In genomic region chr7:28376011-28376771, GRCm38 (mm10) we compare ENCODE assay signal across 8 mouse cellular contexts. TPM values are rescaled to one million over a fixed set of nuclear protein-coding genes. Genes with fewer than 3 reads are reported as not detected.
DNase-seq lines count a peak whose midpoint lies in the region; ATAC-seq and TF ChIP-seq lines count a peak whose summit lies in the region.

No protein-coding gene starts in this region.

- no peak for TF ChIP-seq CTCF in layer of hippocampus, adult 2 months (conservative IDR thresholded peaks at IDR 0.05)

- peak overlapping the region; percentile 47 for H3K4me2 ChIP-seq in forebrain, embryonic 11.5 days (ENCODE audit: low read depth, low read length, severe bottlenecking)
- peak overlapping the region; percentile 94 for H3K4me2 ChIP-seq in limb, embryonic 14.5 days (replicated peaks; ENCODE audit: low read depth, low read length, severe bottlenecking)
- H3K4me2 ChIP-seq in midbrain, embryonic 16.5 days (ENCODE audit: low read length): peak overlapping the region; percentile 81

- peak overlapping the region; percentile 59 for H3K4me3 ChIP-seq in layer of hippocampus, adult 2 months
- peak overlapping the region; percentile 16 for H3K4me3 ChIP-seq in forebrain, embryonic 11.5 days (ENCODE audit: low read depth, low read length)
- peak overlapping the region; percentile 40 for H3K4me3 ChIP-seq in limb, embryonic 14.5 days (replicated peaks; ENCODE audit: low read length)
- H3K4me3 ChIP-seq in midbrain, embryonic 16.5 days (ENCODE audit: low read depth, low read length): peak overlapping the region; percentile 48

- no peak for ATAC-seq in forebrain, embryonic 11.5 days (replicated peaks; ENCODE audit: low FRiP score)
- no peak for ATAC-seq in limb, embryonic 14.5 days (ENCODE audit: low FRiP score, low read depth)
- no peak for ATAC-seq in midbrain, embryonic 16.5 days

- DNase-seq in layer of hippocampus, adult 2 months (ENCODE audit: low spot score in 2 of 2): no peak
- no peak for DNase-seq in layer of hippocampus, adult 18-20 months (ENCODE audit: low spot score in 2 of 2)
- DNase-seq in forebrain, embryonic 11.5 days (ENCODE audit: low spot score): peak; percentile 74
- peak; percentile 81 for DNase-seq in heart, postnatal 4 days
- no peak for DNase-seq in limb, embryonic 14.5 days (ENCODE audit: low spot score)
- peak; percentile 59 to 72 for DNase-seq in thymus, adult 18-20 months
- no peak for DNase-seq in layer of hippocampus, postnatal 36 days

- 5% methylated on average over 30 of the region's 30 CpGs for whole genome bisulfite sequencing in forebrain, embryonic 11.5 days
- 4% methylated on average over 29 of the region's 30 CpGs for WGBS in limb, embryonic 14.5 days
- 5% methylated on average over 30 of the region's 30 CpGs for WGBS in midbrain, embryonic 16.5 days

- H3K4me1 ChIP-seq in forebrain, embryonic 11.5 days (replicated peaks; ENCODE audit: control insufficient read depth, insufficient read depth, low read length): peaks cover 28% of the 10 kb centered on the region
- H3K4me1 ChIP-seq in limb, embryonic 14.5 days (ENCODE audit: control insufficient read depth, insufficient read depth, low read length): peaks cover 49% of the 10 kb centered on the region
- peaks cover 21% of the 10 kb centered on the region for H3K4me1 ChIP-seq in midbrain, embryonic 16.5 days (ENCODE audit: control insufficient read depth, insufficient read depth, low read length)

- 0 out of 2 replicates have a peak, but pooled peaks cover 2% of the 10 kb centered on the region for H3K27me3 ChIP-seq in forebrain, embryonic 11.5 days (ENCODE audit: control insufficient read depth, insufficient read depth, low read length)
- no peaks in the 10 kb centered on the region for H3K27me3 ChIP-seq in limb, embryonic 14.5 days (ENCODE audit: control insufficient read depth, insufficient read depth, low read length)
- peaks cover 4% of the 10 kb centered on the region; the same call in 1 of the 2 replicates for H3K27me3 ChIP-seq in midbrain, embryonic 16.5 days (ENCODE audit: control insufficient read depth, insufficient read depth, low read depth, low read length)

- no peak for TF ChIP-seq POLR2A in limb, embryonic 14.5 days (IDR thresholded peaks at IDR 0.05; ENCODE audit: borderline replicate concordance, extremely low read depth, insufficient read depth, insufficient read length)

- no peaks in the 10 kb centered on the region for H3K36me3 ChIP-seq in forebrain, embryonic 11.5 days (ENCODE audit: control insufficient read depth, insufficient read depth, low read length)
- H3K36me3 ChIP-seq in limb, embryonic 14.5 days (ENCODE audit: control insufficient read depth, insufficient read depth, low read length): peaks cover 11% of the 10 kb centered on the region
- H3K36me3 ChIP-seq in midbrain, embryonic 16.5 days (ENCODE audit: control insufficient read depth, insufficient read depth, low read length): no peaks in the 10 kb centered on the region

- peak overlapping the region; percentile 89 for H3K27ac ChIP-seq in layer of hippocampus, adult 2 months
- peak overlapping the region; percentile 68 for H3K27ac ChIP-seq in forebrain, embryonic 11.5 days (ENCODE audit: low read depth, low read length)
- H3K27ac ChIP-seq in limb, embryonic 14.5 days (replicated peaks; ENCODE audit: low read depth, low read length): peak overlapping the region; percentile 95
- peak overlapping the region; percentile 81 for H3K27ac ChIP-seq in midbrain, embryonic 16.5 days (ENCODE audit: low read length)

- peak overlapping the region; percentile 64 for H3K9ac ChIP-seq in forebrain, embryonic 11.5 days (ENCODE audit: low read length)
- H3K9ac ChIP-seq in limb, embryonic 14.5 days (ENCODE audit: low read depth, low read length, severe bottlenecking): peak overlapping the region; percentile 60
- peak overlapping the region; percentile 68 for H3K9ac ChIP-seq in midbrain, embryonic 16.5 days (ENCODE audit: low read depth, low read length)

- H3K9me3 ChIP-seq in forebrain, embryonic 11.5 days (ENCODE audit: control insufficient read depth, low read length): no peaks in the 10 kb centered on the region
- H3K9me3 ChIP-seq in limb, embryonic 14.5 days (ENCODE audit: control insufficient read depth, low read length): no peaks in the 10 kb centered on the region
- no peaks in the 10 kb centered on the region for H3K9me3 ChIP-seq in midbrain, embryonic 16.5 days (replicated peaks; ENCODE audit: control insufficient read depth, low read length, poor library complexity, severe bottlenecking)

RNA-seq across cellular contexts. Expression of gene Plekhg2, which starts 3.8 kb away (rescaled TPM):
- 1 to 10 TPM; 5.9 to 6.8 TPM for total RNA-seq in layer of hippocampus, adult 2 months (2021)
- total RNA-seq in layer of hippocampus, adult 18-20 months (2021): 1 to 10 TPM; 4.8 to 5.1 TPM
- 81.2 and 81.3 TPM in 2 replicates for polyA plus RNA-seq in forebrain, embryonic 11.5 days (2014; fragmentation: Nextera tagmentation; extraction: Ambion mirVana)
- total RNA-seq in heart, postnatal 4 days (2021): 10 to 100 TPM; 42.1 to 42.9 TPM
- polyA plus RNA-seq in limb, embryonic 14.5 days (2012; rRNA removed): 67.3 and 87.8 TPM in 2 replicates
- polyA plus RNA-seq in limb, embryonic 14.5 days (2014; fragmentation: Nextera tagmentation; extraction: Ambion mirVana): 59.0 and 69.1 TPM in 2 replicates
- polyA plus RNA-seq in midbrain, embryonic 16.5 days (2015; fragmentation: Nextera tagmentation; extraction: Ambion mirVana): 22.9 and 23.1 TPM in 2 replicates
- total RNA-seq in layer of hippocampus, postnatal 36 days (2021): 1 to 10 TPM; 5.5 to 7.4 TPM

RNA-seq across cellular contexts. Expression of gene Zfp36, which starts 3.9 kb away (rescaled TPM):
- total RNA-seq in layer of hippocampus, adult 2 months (2021): 1 to 10 TPM; 2.0 to 3.2 TPM
- total RNA-seq in layer of hippocampus, adult 18-20 months (2021): 1 to 10 TPM; 3.5 to 3.7 TPM
- polyA plus RNA-seq in forebrain, embryonic 11.5 days (2014; fragmentation: Nextera tagmentation; extraction: Ambion mirVana): 4.5 and 5.2 TPM in 2 replicates
- total RNA-seq in heart, postnatal 4 days (2021): 10 to 100 TPM; 12.7 to 12.9 TPM
- polyA plus RNA-seq in limb, embryonic 14.5 days (2012; rRNA removed): 12.3 and 19.0 TPM in 2 replicates
- 16.0 TPM in 2 replicates for polyA plus RNA-seq in limb, embryonic 14.5 days (2014; fragmentation: Nextera tagmentation; extraction: Ambion mirVana)
- polyA plus RNA-seq in midbrain, embryonic 16.5 days (2015; fragmentation: Nextera tagmentation; extraction: Ambion mirVana): 2.9 and 3.3 TPM in 2 replicates
- total RNA-seq in layer of hippocampus, postnatal 36 days (2021): 1 to 10 TPM; 3.1 to 3.9 TPM

RNA-seq across cellular contexts. Expression of gene Med29, which starts 16.3 kb away (rescaled TPM):
- 10 to 100 TPM; 17.7 to 18.7 TPM for total RNA-seq in layer of hippocampus, adult 2 months (2021)
- total RNA-seq in layer of hippocampus, adult 18-20 months (2021): 10 to 100 TPM; 21.4 to 22.1 TPM
- polyA plus RNA-seq in forebrain, embryonic 11.5 days (2014; fragmentation: Nextera tagmentation; extraction: Ambion mirVana): 40.1 and 46.1 TPM in 2 replicates
- 10 to 100 TPM; 22.9 to 24.5 TPM for total RNA-seq in heart, postnatal 4 days (2021)
- polyA plus RNA-seq in limb, embryonic 14.5 days (2012; rRNA removed): 47.5 and 61.6 TPM in 2 replicates
- polyA plus RNA-seq in limb, embryonic 14.5 days (2014; fragmentation: Nextera tagmentation; extraction: Ambion mirVana): 46.6 and 49.9 TPM in 2 replicates
- polyA plus RNA-seq in midbrain, embryonic 16.5 days (2015; fragmentation: Nextera tagmentation; extraction: Ambion mirVana): 39.6 and 40.3 TPM in 2 replicates
- 10 to 100 TPM; 18.3 to 19.6 TPM for total RNA-seq in layer of hippocampus, postnatal 36 days (2021)

RNA-seq across cellular contexts. Expression of gene Paf1, which starts 16.6 kb away (rescaled TPM):
- 10 to 100 TPM; 68.4 to 79.0 TPM for total RNA-seq in layer of hippocampus, adult 2 months (2021)
- total RNA-seq in layer of hippocampus, adult 18-20 months (2021): 10 to 100 TPM; 64.9 to 69.3 TPM
- polyA plus RNA-seq in forebrain, embryonic 11.5 days (2014; fragmentation: Nextera tagmentation; extraction: Ambion mirVana): 82.0 and 82.9 TPM in 2 replicates
- total RNA-seq in heart, postnatal 4 days (2021): 10 to 100 TPM; 50.1 to 53.5 TPM
- polyA plus RNA-seq in limb, embryonic 14.5 days (2012; rRNA removed): 97.8 and 102 TPM in 2 replicates
- 54.2 and 63.1 TPM in 2 replicates for polyA plus RNA-seq in limb, embryonic 14.5 days (2014; fragmentation: Nextera tagmentation; extraction: Ambion mirVana)
- polyA plus RNA-seq in midbrain, embryonic 16.5 days (2015; fragmentation: Nextera tagmentation; extraction: Ambion mirVana): 96.1 and 109 TPM in 2 replicates
- 10 to 100 TPM; 68.9 to 70.1 TPM for total RNA-seq in layer of hippocampus, postnatal 36 days (2021)

RNA-seq across cellular contexts. Expression of gene Rps16, which starts 25.7 kb away (rescaled TPM):
- total RNA-seq in layer of hippocampus, adult 2 months (2021): 100 to 1,000 TPM; 490 to 496 TPM
- 100 to 1,000 TPM; 481 to 546 TPM for total RNA-seq in layer of hippocampus, adult 18-20 months (2021)
- polyA plus RNA-seq in forebrain, embryonic 11.5 days (2014; fragmentation: Nextera tagmentation; extraction: Ambion mirVana): 727 and 782 TPM in 2 replicates
- total RNA-seq in heart, postnatal 4 days (2021): 1,000 to 10,000 TPM in 1 of 2 experiments, 100 to 1,000 TPM in 1; 972 to 1,025 TPM
- 1,848 and 2,127 TPM in 2 replicates for polyA plus RNA-seq in limb, embryonic 14.5 days (2012; rRNA removed)
- 1,280 and 1,345 TPM in 2 replicates for polyA plus RNA-seq in limb, embryonic 14.5 days (2014; fragmentation: Nextera tagmentation; extraction: Ambion mirVana)
- polyA plus RNA-seq in midbrain, embryonic 16.5 days (2015; fragmentation: Nextera tagmentation; extraction: Ambion mirVana): 414 and 435 TPM in 2 replicates
- total RNA-seq in layer of hippocampus, postnatal 36 days (2021): 100 to 1,000 TPM; 454 to 471 TPM

Comparison
In these comparisons a context has a peak if more than half of its experiments do, and no peak if none do; other contexts are left out.
1. DNase-seq: peak in forebrain, embryonic 11.5 days (single experiment), heart, postnatal 4 days (single experiment) and thymus, adult 18-20 months (2 of 2); none in layer of hippocampus, adult 2 months (0 of 2), layer of hippocampus, adult 18-20 months (0 of 2), limb, embryonic 14.5 days (single experiment) and layer of hippocampus, postnatal 36 days (0 of 2).
2. RNA of gene Plekhg2, which starts 3.8 kb away (total RNA-seq): 42.1 to 42.9 TPM in heart, postnatal 4 days; 5.5 to 7.4 TPM in layer of hippocampus, postnatal 36 days, 5.9 to 6.8 TPM in layer of hippocampus, adult 2 months and 4.8 to 5.1 TPM in layer of hippocampus, adult 18-20 months; every median in the first group is over 4 times any median in the second.
3. Peak in every context shown above with its lines, with median percentiles within 50 percentile points of each other: H3K27ac ChIP-seq, H3K4me3 ChIP-seq, H3K4me2 ChIP-seq and H3K9ac ChIP-seq.